Mouse (Mus musculus): ENCODE results near the gene Gm48552. TPM values are rescaled to one million over a fixed set of nuclear protein-coding genes. Genes with fewer than 3 reads are reported as not detected.

Gm48552 gene
- polyA plus RNA-seq, 1 experiment from 2014 or later: 1.0 TPM

DNA sequence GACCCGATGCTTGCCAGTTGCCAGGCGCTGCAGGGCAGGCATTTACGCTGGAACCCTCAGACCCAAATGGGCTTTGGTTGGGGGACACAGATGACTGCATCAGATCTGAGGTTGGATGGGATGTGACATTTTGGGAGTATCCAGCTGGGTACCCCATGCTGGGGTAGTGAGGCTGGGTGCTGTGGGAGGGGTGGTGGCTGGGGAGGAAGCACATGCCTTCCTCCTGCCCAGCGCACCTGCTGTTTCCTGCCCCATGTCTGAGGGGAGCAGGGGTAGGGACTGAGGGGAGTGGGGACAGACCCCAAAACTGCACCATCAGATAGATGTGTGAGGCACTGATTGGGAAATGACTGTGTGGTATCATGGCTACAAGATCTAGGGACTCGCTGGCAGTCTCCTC lies 7.9 kb downstream of the Gm48552 start:
- DNase-seq (ENCODE audit: low spot score): no peak
- Histone ChIP-seq H3K27me3 (ENCODE audit: insufficient read depth, poor library complexity, severe bottlenecking) (peaks cover 53% of the 10 kb centered on the region), H3K36me3 (peaks cover 11% of the 10 kb centered on the region), H3K4me1 (replicated peaks) (peaks cover 72% of the 10 kb centered on the region), H3K4me3 (no peak overlapping the region), H3K27ac (peak overlapping the region; percentile 8; the same call in 1 of the 2 replicates), H3K9me3 (no peaks in the 10 kb centered on the region)
- WGBS: 51% methylated on average over 5 of the region's 5 CpGs

GRCm38 (mm10) chr10:81399296-81399695 lies 10.5 kb downstream of the Gm48552 start:
- Histone ChIP-seq H3K9me3 (no peaks in the 10 kb centered on the region), H3K4me1 (replicated peaks) (peaks cover 78% of the 10 kb centered on the region), H3K4me3 (peak overlapping the region; percentile 0; the same call in 1 of the 2 replicates), H3K27me3 (ENCODE audit: insufficient read depth, poor library complexity, severe bottlenecking) (peaks cover 64% of the 10 kb centered on the region), H3K27ac (peak overlapping the region; percentile 93), H3K36me3 (peaks cover 11% of the 10 kb centered on the region)
- 54% methylated on average over 5 of the region's 5 CpGs for WGBS
- DNase-seq (ENCODE audit: low spot score): no peak

DNA sequence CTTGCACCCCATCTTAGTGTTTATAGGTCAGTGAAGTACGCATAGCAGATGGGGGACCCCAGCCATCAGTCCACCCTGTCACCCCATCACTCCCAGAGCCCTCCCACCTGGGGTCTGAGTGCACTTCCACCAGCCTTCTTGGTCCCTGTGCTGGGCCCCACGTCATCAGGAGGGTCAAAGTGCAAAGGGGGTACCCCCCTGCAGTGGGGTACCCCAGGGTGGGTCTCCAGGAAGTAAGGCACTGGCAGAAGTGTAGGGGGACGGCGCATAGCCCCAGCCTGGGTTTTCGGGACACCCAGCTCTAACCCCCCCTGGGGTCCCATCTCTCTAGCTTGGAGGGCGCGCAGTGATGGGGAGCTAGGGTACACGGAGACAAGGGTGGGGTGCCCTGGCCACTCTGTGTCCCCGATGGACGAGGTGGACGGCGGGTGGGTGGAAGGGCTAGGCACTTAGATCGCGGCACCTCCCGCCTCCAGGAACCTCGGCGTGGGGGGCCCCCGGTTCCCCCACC lies 11.0 kb downstream of the Gm48552 start:
- WGBS: 70% methylated on average over 18 of the region's 18 CpGs
- DNase-seq (ENCODE audit: low spot score): no peak
- Histone ChIP-seq H3K36me3 (peaks cover 11% of the 10 kb centered on the region), H3K27ac (peak overlapping the region; percentile 93), H3K4me3 (peak overlapping the region; percentile 41; the same call in 1 of the 2 replicates), H3K9me3 (no peaks in the 10 kb centered on the region), H3K4me1 (replicated peaks) (peaks cover 83% of the 10 kb centered on the region), H3K27me3 (ENCODE audit: insufficient read depth, poor library complexity, severe bottlenecking) (peaks cover 70% of the 10 kb centered on the region)

GRCm38 (mm10) chr10:81400371-81401204 lies 11.8 kb downstream of the Gm48552 start:
- Histone ChIP-seq H3K4me3 (peak overlapping the region; percentile 41), H3K27ac (peak overlapping the region; percentile 93), H3K27me3 (ENCODE audit: insufficient read depth, poor library complexity, severe bottlenecking) (peaks cover 77% of the 10 kb centered on the region), H3K9me3 (no peaks in the 10 kb centered on the region), H3K4me1 (replicated peaks) (peaks cover 88% of the 10 kb centered on the region), H3K36me3 (peaks cover 13% of the 10 kb centered on the region)
- WGBS: 41% methylated on average over 22 of the region's 22 CpGs
- no peak for DNase-seq (ENCODE audit: low spot score)

- peak overlapping the region; percentile 93 for H3K27ac ChIP-seq
- H3K27me3 ChIP-seq (ENCODE audit: insufficient read depth, poor library complexity, severe bottlenecking): peaks cover 83% of the 10 kb centered on the region
- DNase-seq (ENCODE audit: low spot score): no peak
- H3K9me3 ChIP-seq: no peaks in the 10 kb centered on the region
- 25% methylated on average over 10 of the region's 10 CpGs for WGBS
- peaks cover 91% of the 10 kb centered on the region for H3K4me1 ChIP-seq (replicated peaks)
- H3K36me3 ChIP-seq: peaks cover 17% of the 10 kb centered on the region
- peak overlapping the region; percentile 41 for H3K4me3 ChIP-seq
Measured at GRCm38 (mm10) chr10:81401205-81401520, 12.4 kb downstream of the Gm48552 start.

GRCm38 (mm10) chr10:81401521-81402226 lies 12.9 kb downstream of the Gm48552 start:
- Histone ChIP-seq H3K4me1 (replicated peaks) (peaks cover 91% of the 10 kb centered on the region), H3K4me3 (peak overlapping the region; percentile 41), H3K36me3 (peaks cover 17% of the 10 kb centered on the region), H3K9me3 (no peaks in the 10 kb centered on the region), H3K27ac (peak overlapping the region; percentile 93), H3K27me3 (ENCODE audit: insufficient read depth, poor library complexity, severe bottlenecking) (peaks cover 86% of the 10 kb centered on the region)
- DNase-seq (ENCODE audit: low spot score): peak; percentile 85
- 5% methylated on average over 18 of the region's 18 CpGs for WGBS

DNA sequence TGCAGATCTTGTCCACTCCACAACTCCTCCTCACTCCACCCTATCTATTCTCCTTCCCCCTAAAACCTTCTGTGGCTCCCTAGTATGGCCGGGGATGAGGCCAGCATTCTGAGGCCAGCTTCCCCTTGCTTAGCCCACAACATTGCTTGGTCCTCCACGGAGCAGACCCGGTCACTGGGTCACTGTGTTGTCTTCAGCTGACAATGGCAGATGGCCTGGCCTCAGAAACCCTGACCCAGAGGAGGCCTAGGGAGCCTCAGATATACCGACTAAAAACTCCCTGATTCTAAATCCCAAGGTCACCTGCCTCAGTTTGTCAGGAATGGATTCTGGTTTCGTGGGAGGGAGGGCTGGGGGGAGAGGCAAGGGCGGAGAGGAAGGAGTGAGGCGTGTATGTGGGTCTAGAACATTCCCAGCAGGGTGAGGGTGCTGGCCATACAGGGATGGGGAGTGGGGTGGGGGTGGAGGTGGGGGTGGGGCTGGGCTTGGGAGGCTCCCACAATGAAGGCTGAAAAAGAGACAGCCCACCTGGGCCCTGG lies 13.5 kb downstream of the Gm48552 start:
- H3K27ac ChIP-seq: peak overlapping the region; percentile 93
- peaks cover 17% of the 10 kb centered on the region for H3K36me3 ChIP-seq
- peaks cover 91% of the 10 kb centered on the region for H3K4me1 ChIP-seq (replicated peaks)
- peaks cover 86% of the 10 kb centered on the region for H3K27me3 ChIP-seq (ENCODE audit: insufficient read depth, poor library complexity, severe bottlenecking)
- peak overlapping the region; percentile 41 for H3K4me3 ChIP-seq
- DNase-seq (ENCODE audit: low spot score): no peak
- 11% methylated on average over 7 of the region's 7 CpGs for WGBS
- no peaks in the 10 kb centered on the region for H3K9me3 ChIP-seq

- Histone ChIP-seq H3K27me3 (ENCODE audit: insufficient read depth, poor library complexity, severe bottlenecking) (peaks cover 89% of the 10 kb centered on the region), H3K4me3 (peak overlapping the region; percentile 41; the same call in 1 of the 2 replicates)
- WGBS: 52% methylated on average over 10 of the region's 10 CpGs
Measured at GRCm38 (mm10) chr10:81403511-81403910, 14.7 kb downstream of the Gm48552 start.

GRCm38 (mm10) chr10:81404082-81404481 lies 15.3 kb downstream of the Gm48552 start:
- Histone ChIP-seq H3K4me3 (no peak overlapping the region), H3K4me1 (replicated peaks) (peaks cover 97% of the 10 kb centered on the region), H3K27me3 (ENCODE audit: insufficient read depth, poor library complexity, severe bottlenecking) (peaks cover 94% of the 10 kb centered on the region), H3K27ac (0 out of 2 replicates have a peak overlapping the region, but pooled peaks have one; percentile 13), H3K36me3 (peaks cover 17% of the 10 kb centered on the region), H3K9me3 (no peaks in the 10 kb centered on the region)
- WGBS: 15% methylated on average over 9 of the region's 9 CpGs
- no peak for DNase-seq (ENCODE audit: low spot score)

More at GRCm38 (mm10) chr10:81403511-81403910, 14.7 kb downstream of the Gm48552 start:
- Histone ChIP-seq H3K9me3 (no peaks in the 10 kb centered on the region), H3K27ac (peak overlapping the region; percentile 93), H3K4me1 (replicated peaks) (peaks cover 92% of the 10 kb centered on the region), H3K36me3 (peaks cover 17% of the 10 kb centered on the region)
- no peak for DNase-seq (ENCODE audit: low spot score)

- H3K36me3 ChIP-seq: peaks cover 15% of the 10 kb centered on the region
- H3K4me1 ChIP-seq (replicated peaks): peaks cover 97% of the 10 kb centered on the region
- H3K27ac ChIP-seq: peak overlapping the region; percentile 72
- no peaks in the 10 kb centered on the region for H3K9me3 ChIP-seq
- no peak overlapping the region; the same call in 1 of the 2 replicates for H3K4me3 ChIP-seq
- DNase-seq (ENCODE audit: low spot score): no peak
- H3K27me3 ChIP-seq (ENCODE audit: insufficient read depth, poor library complexity, severe bottlenecking): peaks cover 94% of the 10 kb centered on the region
- 47% methylated on average over 18 of the region's 18 CpGs for WGBS
Measured at GRCm38 (mm10) chr10:81404720-81405119, 15.9 kb downstream of the Gm48552 start.

DNA sequence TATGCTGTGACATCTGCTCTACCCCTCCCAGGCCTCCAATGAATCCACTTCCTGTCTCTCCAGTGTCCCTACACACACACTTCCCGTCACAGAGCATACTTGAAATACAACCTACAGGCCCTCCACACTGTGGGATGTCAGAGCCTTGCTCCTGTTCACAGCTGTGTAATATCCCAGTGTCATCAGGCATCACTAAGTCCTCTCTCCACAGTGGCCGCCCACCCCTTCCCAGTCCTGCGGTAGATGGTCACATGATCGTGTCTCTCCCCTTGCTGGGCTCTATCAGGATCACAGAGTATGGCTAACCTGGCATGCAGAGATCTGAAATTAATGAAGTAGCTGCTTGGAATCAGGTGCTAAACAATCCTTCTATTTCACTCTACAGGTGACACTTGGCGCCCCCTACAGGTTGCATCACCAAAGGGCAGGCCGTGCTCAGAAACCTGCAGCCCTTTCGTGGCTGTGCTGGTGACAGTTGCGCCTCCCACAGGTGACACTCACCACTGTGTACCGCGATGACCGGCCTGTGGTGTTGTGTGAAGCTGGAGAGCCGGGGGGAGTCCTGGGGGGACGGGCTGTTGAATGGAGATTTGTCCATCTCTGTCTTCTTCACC lies 16.9 kb downstream of the Gm48552 start:
- no peak overlapping the region for H3K27ac ChIP-seq
- peaks cover 97% of the 10 kb centered on the region for H3K4me1 ChIP-seq (replicated peaks)
- H3K4me3 ChIP-seq: no peak overlapping the region
- peaks cover 90% of the 10 kb centered on the region for H3K27me3 ChIP-seq (ENCODE audit: insufficient read depth, poor library complexity, severe bottlenecking)
- no peak for DNase-seq (ENCODE audit: low spot score)
- no peaks in the 10 kb centered on the region for H3K9me3 ChIP-seq
- WGBS: 40% methylated on average over 13 of the region's 13 CpGs
- peaks cover 6% of the 10 kb centered on the region; the same call in 1 of the 2 replicates for H3K36me3 ChIP-seq

Measured in hindbrain, embryonic 10.5 days (tissue).